In the genomic region with DNA sequence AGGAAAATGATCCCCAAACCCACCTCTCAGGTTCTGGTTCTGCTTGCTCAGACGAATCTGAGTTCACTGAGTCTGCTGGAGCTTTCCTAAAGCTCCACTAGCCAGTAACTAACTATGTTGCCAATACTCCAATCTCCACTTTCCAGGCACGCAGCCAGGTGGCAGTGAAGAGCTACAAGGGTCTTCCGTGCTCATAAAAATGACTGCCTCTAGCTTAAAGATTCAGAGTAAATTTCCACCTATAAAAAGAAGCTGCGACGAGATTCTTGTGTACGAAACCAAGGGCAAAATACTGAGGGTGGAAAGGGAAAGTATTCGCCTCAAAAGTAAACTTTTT, we compare ENCODE assay signal across 8 mouse cellular contexts. TPM values are rescaled to one million over a fixed set of nuclear protein-coding genes. Genes with fewer than 3 reads are reported as not detected.
A peak's percentile ranks its signal among the peaks of the same experiment; 100 is the strongest.
DNase-seq lines count a peak whose midpoint lies in the region; ATAC-seq and TF ChIP-seq lines count a peak whose summit lies in the region.

No protein-coding gene starts in this region.

- 0 out of 2 replicates have a peak overlapping the region, but pooled peaks have one; percentile 56 for H3K4me3 ChIP-seq in embryonic fibroblast, embryonic 13.5 days (ENCODE audit: insufficient read depth, low read length)
- H3K4me3 ChIP-seq in hindbrain, embryonic 11.5 days (ENCODE audit: low read depth, low read length): peak overlapping the region; percentile 34
- H3K4me3 ChIP-seq in lung, postnatal 0 days (ENCODE audit: low read depth, low read length): peak overlapping the region; percentile 41

- peak; percentile 26 for ATAC-seq in hindbrain, embryonic 11.5 days (ENCODE audit: low FRiP score)
- ATAC-seq in lung, postnatal 0 days: peak; percentile 65
- peak; percentile 77 for ATAC-seq in neutrophil, adult 5-6 weeks (ENCODE audit: extremely low read depth, insufficient number of reproducible peaks, low FRiP score, poor library complexity, severe bottlenecking)

- H3K4me2 ChIP-seq in hindbrain, embryonic 11.5 days (replicated peaks; ENCODE audit: low read depth, low read length): peak overlapping the region; percentile 77
- peak overlapping the region; percentile 84 for H3K4me2 ChIP-seq in lung, postnatal 0 days (replicated peaks; ENCODE audit: low read depth, low read length)

- TF ChIP-seq POLR2A in embryonic fibroblast, embryonic 13.5 days (IDR thresholded peaks at IDR 0.05; ENCODE audit: low read depth, low read length): no peak

- H3K9ac ChIP-seq in hindbrain, embryonic 11.5 days (ENCODE audit: low read depth, low read length): no peak overlapping the region
- H3K9ac ChIP-seq in lung, postnatal 0 days (replicated peaks; ENCODE audit: low read depth): peak overlapping the region; percentile 34; the same call in 1 of the 2 replicates

- peaks cover 2% of the 10 kb centered on the region; the same call in 1 of the 2 replicates for H3K4me1 ChIP-seq in embryonic fibroblast, embryonic 13.5 days (ENCODE audit: control insufficient read depth, insufficient read depth, low read length)
- H3K4me1 ChIP-seq in hindbrain, embryonic 11.5 days (replicated peaks; ENCODE audit: control insufficient read depth, insufficient read depth, low read length): no peaks in the 10 kb centered on the region; the same call in 1 of the 2 replicates
- H3K4me1 ChIP-seq in lung, postnatal 0 days (ENCODE audit: insufficient read depth, low read depth, low read length): peaks cover 6% of the 10 kb centered on the region; the same call in 1 of the 2 replicates

- no peaks in the 10 kb centered on the region for H3K36me3 ChIP-seq in hindbrain, embryonic 11.5 days (ENCODE audit: control insufficient read depth, insufficient read depth, low read length)
- H3K36me3 ChIP-seq in lung, postnatal 0 days (ENCODE audit: insufficient read depth, low read length): no peaks in the 10 kb centered on the region

- H3K27me3 ChIP-seq in hindbrain, embryonic 11.5 days (ENCODE audit: control insufficient read depth, insufficient read depth, low read length): peaks cover 2% of the 10 kb centered on the region; the same call in 1 of the 2 replicates
- H3K27me3 ChIP-seq in lung, postnatal 0 days (replicated peaks; ENCODE audit: insufficient read depth, low read length): no peaks in the 10 kb centered on the region

- no peak overlapping the region for H3K27ac ChIP-seq in embryonic fibroblast, embryonic 13.5 days (ENCODE audit: insufficient read depth, low read length)
- H3K27ac ChIP-seq in hindbrain, embryonic 11.5 days (ENCODE audit: low read depth, low read length): no peak overlapping the region
- H3K27ac ChIP-seq in lung, postnatal 0 days (ENCODE audit: low read length): no peak overlapping the region; the same call in 1 of the 2 replicates

- TF ChIP-seq EP300 in lung, postnatal 0 days (IDR thresholded peaks at IDR 0.05): no peak

- no peaks in the 10 kb centered on the region for H3K9me3 ChIP-seq in hindbrain, embryonic 11.5 days (ENCODE audit: control insufficient read depth, low read length)
- H3K9me3 ChIP-seq in lung, postnatal 0 days (ENCODE audit: low read length): no peaks in the 10 kb centered on the region

- WGBS in hindbrain, embryonic 11.5 days: 45% methylated on average over 7 of the region's 7 CpGs
- 22% methylated on average over 7 of the region's 7 CpGs for WGBS in lung, postnatal 0 days

- TF ChIP-seq CTCF in embryonic fibroblast, embryonic 13.5 days (IDR thresholded peaks at IDR 0.05; ENCODE audit: borderline replicate concordance, insufficient read depth, low read length): peak; percentile 57; the same call in 1 of the 2 replicates
- TF ChIP-seq CTCF in lung, postnatal 0 days (IDR thresholded peaks at IDR 0.05): peak; percentile 79

- DNase-seq in CD4-positive, CD25-positive, alpha-beta regulatory T cell, adult 2 months (ENCODE audit: low read depth, low spot score): peak; percentile 79
- DNase-seq in R1 (ENCODE audit: low read depth, low spot score): peak; percentile 81
- DNase-seq in hindbrain, embryonic 11.5 days (ENCODE audit: low spot score): peak; percentile 73
- DNase-seq in layer of hippocampus, adult 9-10 months (ENCODE audit: low spot score): peak; percentile 15
- peak; percentile 82 for DNase-seq in lung, postnatal 0 days (ENCODE audit: low spot score)
- DNase-seq in c-Kit-positive CD71-positive TER-119-positive erythroid progenitor cells, embryonic 14.5 days (ENCODE audit: low spot score): no peak

RNA-seq across cellular contexts. Expression of a gene that starts 0.3 kb away (rescaled TPM):
- polyA plus RNA-seq in embryonic fibroblast, embryonic 13.5 days (2011; ENCODE audit: insufficient read length, low read depth, missing spikeins): 1.9 and 2.2 TPM in 2 replicates
- polyA plus RNA-seq in hindbrain, embryonic 11.5 days (2014; fragmentation: Nextera tagmentation; extraction: Ambion mirVana): 1.0 and 1.2 TPM in 2 replicates
- 1.2 and 1.4 TPM in 2 replicates for polyA plus RNA-seq in lung, postnatal 0 days (2015; fragmentation: Nextera tagmentation; extraction: Ambion mirVana)
- total RNA-seq in neutrophil, adult 5-6 weeks (2017): 30.0 and 30.4 TPM in 2 replicates

RNA-seq across cellular contexts. Expression of a gene that starts 47.8 kb away (rescaled TPM):
- polyA plus RNA-seq in embryonic fibroblast, embryonic 13.5 days (2011; ENCODE audit: insufficient read length, low read depth, missing spikeins): 4.1 and 6.3 TPM in 2 replicates
- 16.0 and 16.1 TPM in 2 replicates for polyA plus RNA-seq in hindbrain, embryonic 11.5 days (2014; fragmentation: Nextera tagmentation; extraction: Ambion mirVana)
- polyA plus RNA-seq in lung, postnatal 0 days (2015; fragmentation: Nextera tagmentation; extraction: Ambion mirVana): 10.0 and 11.9 TPM in 2 replicates
- 2.0 and 2.8 TPM in 2 replicates for total RNA-seq in neutrophil, adult 5-6 weeks (2017)

Comparison
In these comparisons a context has a peak if more than half of its experiments do, and no peak if none do; other contexts are left out.
1. ATAC-seq: peak in every context shown above with its lines; median percentile 77 in neutrophil, adult 5-6 weeks; 65 in lung, postnatal 0 days; 26 in hindbrain, embryonic 11.5 days.